Mouse (Mus musculus) forebrain, postnatal 0 days (tissue): ENCODE results near the gene Ap1m2. TPM values are rescaled to one million over a fixed set of nuclear protein-coding genes. Genes with fewer than 3 reads are reported as not detected.
"Not testable (repeated sequence)": the region's sequence is repeated elsewhere in the genome, so short reads cannot be mapped to it uniquely, and the experiment has no call there.

Source experiments
- ATAC-seq: fragments of 200-750 bp; cut with Nextera tagmentation; 2 replicates; pipeline ENCODE4 v1.8.0; 2017; ENCODE audit warnings: mild to moderate bottlenecking, moderate library complexity
- DNase-seq: peaks from one replicate; pipeline ENCODE4 v3.0.0-alpha.2; 2015
- H3K27ac ChIP-seq: fragments of 300-500 bp; sonication (generic); 2 replicates; pipeline ENCODE4 v1.5.1; 2014; ENCODE audit warnings: low read depth, mild to moderate bottlenecking, antibody characterized with exemption, low read length, moderate library complexity, mixed read lengths
- H3K27me3 ChIP-seq: fragments of 300-500 bp; sonication (generic); 2 replicates; pipeline ENCODE4 v1.6.1; 2014; ENCODE audit warnings: mild to moderate bottlenecking, low read length, mixed read lengths; ENCODE audit not compliant: insufficient read depth
- H3K36me3 ChIP-seq: fragments of 300-500 bp; sonication (generic); 2 replicates; pipeline ENCODE4 v1.6.1; 2014; ENCODE audit warnings: mild to moderate bottlenecking, moderate library complexity; ENCODE audit not compliant: insufficient read depth
- H3K4me1 ChIP-seq: fragments of 300-500 bp; sonication (generic); 2 replicates; pipeline ENCODE4 v1.6.1; 2014; ENCODE audit warnings: antibody characterized with exemption; ENCODE audit not compliant: insufficient read depth
- H3K4me2 ChIP-seq: fragments of 300-500 bp; sonication (generic); 2 replicates; pipeline ENCODE4 v1.6.1; 2014; ENCODE audit warnings: low read depth, mild to moderate bottlenecking, moderate library complexity
- H3K4me3 ChIP-seq: fragments of 300-500 bp; sonication (generic); 2 replicates; pipeline ENCODE4 v1.5.1; 2014; ENCODE audit warnings: low read depth, low read length, mixed read lengths
- H3K9ac ChIP-seq: fragments of 300-500 bp; sonication (generic); 2 replicates; pipeline ENCODE4 v1.6.1; 2014; ENCODE audit warnings: mild to moderate bottlenecking
- H3K9me3 ChIP-seq: fragments of 300-500 bp; sonication (generic); 2 replicates; pipeline ENCODE4 v1.6.1; 2016; ENCODE audit warnings: low read length
- CTCF ChIP-seq: sonication (generic); IDR thresholded peaks from 2 replicates; pipeline ENCODE4 v1.5.1; 2016; ENCODE audit warnings: antibody characterized with exemption, control low read depth, low read depth
- WGBS: fragments of 180-500 bp; shearing (Covaris S2); extraction: QIAGEN DNeasy Blood & Tissue Kit; methylation state at CpG from one replicate; pipeline ENCODE4 v1.1.7; 2014; 5-methylcytosine and 5-hydroxymethylcytosine counted together
- polyA plus RNA-seq: library from polyadenylated mRNA; unstranded; fragments of >200 nt; fragmentation: Nextera tagmentation; extraction: Ambion mirVana; gene quantifications from 2 replicates; pipeline ENCODE4 v1.2.1, GENCODE M21; 2015
- total RNA-seq: library from RNA; depleted of rRNA; stranded (reverse); fragments of >200 nt; gene quantifications from 2 replicates; pipeline ENCODE4 v1.2.3, GENCODE M21; 2014

Ap1m2 gene
- total and polyA plus RNA-seq, 2 experiments from 2014 or later, result 2.6 to 2.9 TPM

DNA sequence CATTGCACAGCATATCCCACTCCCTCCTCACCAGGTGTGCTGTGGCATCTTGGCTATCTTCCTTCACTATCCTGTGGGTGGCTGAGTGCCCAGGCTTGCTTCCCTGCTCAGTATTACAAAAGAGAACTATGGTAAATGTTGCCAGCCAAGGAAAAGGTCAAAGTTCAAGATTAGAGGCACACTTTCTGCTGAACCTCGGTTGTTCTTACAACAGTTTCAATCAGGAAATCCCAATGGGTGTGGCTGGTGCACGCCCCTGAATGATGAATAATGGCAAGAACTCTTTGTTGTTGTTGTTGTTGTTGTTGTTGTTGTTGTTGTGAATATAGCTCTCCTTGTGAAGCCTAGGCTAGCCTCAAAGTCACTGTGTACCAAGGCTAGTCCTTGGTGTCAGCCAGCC lies 50.3 kb downstream of the Ap1m2 start:
- DNase-seq (no peak), ATAC-seq (no peak)
- Histone ChIP-seq H3K4me3 (no peak overlapping the region), H3K4me2 (no peak overlapping the region), H3K9me3 (no peaks in the 10 kb centered on the region), H3K27me3 (no peaks in the 10 kb centered on the region), H3K4me1 (peaks cover 11% of the 10 kb centered on the region; the same call in 1 of the 2 replicates), H3K27ac (no peak overlapping the region), H3K36me3 (no peaks in the 10 kb centered on the region), H3K9ac (no peak overlapping the region)
- TF ChIP-seq CTCF, result no peak
- WGBS, result 67% methylated on average over 2 of the region's 2 CpGs

DNA sequence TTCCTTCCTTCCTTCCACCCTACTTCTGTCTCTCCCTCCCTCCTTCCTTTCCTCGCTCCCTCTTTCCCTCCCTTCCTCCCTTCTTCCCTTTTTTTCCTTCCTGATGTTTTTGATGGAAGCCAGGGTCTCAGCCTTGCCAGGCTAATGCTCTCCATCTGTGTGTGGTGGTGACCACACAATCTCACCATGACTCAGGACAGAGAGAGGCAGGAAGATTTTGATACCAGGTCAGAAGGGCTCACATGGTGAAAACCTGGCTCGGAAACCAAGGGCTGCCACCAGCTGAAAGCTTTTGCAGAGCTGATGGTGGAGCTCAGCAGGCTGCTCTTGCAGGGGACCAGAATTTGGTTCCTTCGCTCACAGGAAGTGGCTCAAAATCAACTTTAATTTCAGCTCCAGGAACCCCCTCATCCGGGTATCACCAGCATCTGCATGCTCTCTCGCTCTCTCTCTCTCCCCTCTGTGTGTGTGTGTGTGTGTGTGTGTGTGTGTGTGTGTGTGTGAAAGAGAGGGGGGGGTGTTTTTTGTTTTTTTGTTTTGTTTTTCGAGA lies 51.6 kb downstream of the Ap1m2 start:
- Histone ChIP-seq H3K4me2 (no peak overlapping the region), H3K36me3 (no peaks in the 10 kb centered on the region), H3K4me3 (no peak overlapping the region), H3K4me1 (peaks cover under 1% of the 10 kb centered on the region; the same call in 1 of the 2 replicates), H3K27me3 (no peaks in the 10 kb centered on the region), H3K9me3 (no peaks in the 10 kb centered on the region), H3K9ac (no peak overlapping the region), H3K27ac (no peak overlapping the region)
- no peak for TF ChIP-seq CTCF
- DNase-seq, result no peak
- ATAC-seq, result no peak
- WGBS, result 73% methylated on average over 6 of the region's 6 CpGs

DNA sequence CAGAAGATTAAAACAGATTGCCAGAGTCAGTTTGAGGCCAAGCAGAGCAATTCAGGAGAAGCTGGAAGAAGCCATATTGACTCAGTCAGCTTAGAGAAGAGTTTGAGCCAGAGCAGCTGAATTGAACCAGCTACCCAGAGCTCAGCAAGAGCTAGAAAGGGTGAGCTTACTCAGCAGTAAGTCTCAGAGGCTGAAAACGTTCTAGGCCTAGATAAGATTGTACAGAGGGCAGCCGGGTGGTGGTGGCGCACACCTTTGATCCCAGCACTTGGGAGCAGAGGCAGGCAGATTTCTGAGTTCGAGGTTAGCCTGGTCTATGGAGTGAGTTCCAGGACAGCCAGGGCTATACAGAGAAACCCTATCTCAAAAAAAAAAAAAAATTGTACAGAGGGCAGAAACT lies 55.8 kb downstream of the Ap1m2 start:
- not testable (repeated sequence) for H3K27ac ChIP-seq, H3K4me2 ChIP-seq, H3K9me3 ChIP-seq, H3K27me3 ChIP-seq, ATAC-seq, H3K4me3 ChIP-seq, H3K4me1 ChIP-seq, H3K9ac ChIP-seq, H3K36me3 ChIP-seq, DNase-seq
- 85% methylated on average over 4 of the region's 4 CpGs for WGBS

- no peak overlapping the region for H3K4me3 ChIP-seq
- peaks cover 2% of the 10 kb centered on the region for H3K27me3 ChIP-seq
- no peak overlapping the region for H3K9ac ChIP-seq
- no peaks in the 10 kb centered on the region for H3K4me1 ChIP-seq
- H3K36me3 ChIP-seq, result no peaks in the 10 kb centered on the region
- no peak for TF ChIP-seq CTCF
- H3K9me3 ChIP-seq, result no peaks in the 10 kb centered on the region
- no peak overlapping the region for H3K4me2 ChIP-seq
- H3K27ac ChIP-seq, result no peak overlapping the region
- ATAC-seq (no peak), DNase-seq (no peak)
Observed at GRCm38 (mm10) chr9:21254690-21255089, 57.4 kb downstream of the Ap1m2 start.

GRCm38 (mm10) chr9:21251116-21251735 lies 60.9 kb downstream of the Ap1m2 start:
- peaks cover 31% of the 10 kb centered on the region for H3K27me3 ChIP-seq
- ATAC-seq (no peak), DNase-seq (no peak)
- H3K27ac ChIP-seq, result no peak overlapping the region
- TF ChIP-seq CTCF, result no peak
- no peak overlapping the region for H3K4me3 ChIP-seq
- H3K36me3 ChIP-seq, result no peaks in the 10 kb centered on the region
- H3K4me1 ChIP-seq, result no peaks in the 10 kb centered on the region
- no peaks in the 10 kb centered on the region for H3K9me3 ChIP-seq
- WGBS, result 76% methylated on average over 13 of the region's 13 CpGs
- no peak overlapping the region for H3K9ac ChIP-seq
- no peak overlapping the region for H3K4me2 ChIP-seq

GRCm38 (mm10) chr9:21250509-21250908 lies 61.6 kb downstream of the Ap1m2 start:
- ATAC-seq (no peak), DNase-seq (no peak)
- H3K4me1 ChIP-seq, result no peaks in the 10 kb centered on the region
- 36% methylated on average over 2 of the region's 2 CpGs for WGBS
- H3K9me3 ChIP-seq, result no peaks in the 10 kb centered on the region
- no peak overlapping the region for H3K9ac ChIP-seq
- no peaks in the 10 kb centered on the region for H3K36me3 ChIP-seq
- H3K4me2 ChIP-seq, result no peak overlapping the region
- no peak overlapping the region for H3K4me3 ChIP-seq
- no peak overlapping the region for H3K27ac ChIP-seq
- H3K27me3 ChIP-seq, result peaks cover 38% of the 10 kb centered on the region
- TF ChIP-seq CTCF, result no peak

GRCm38 (mm10) chr9:21249629-21250508 lies 62.3 kb downstream of the Ap1m2 start:
- no peaks in the 10 kb centered on the region for H3K4me1 ChIP-seq
- ATAC-seq (no peak), DNase-seq (no peak)
- H3K9me3 ChIP-seq, result no peaks in the 10 kb centered on the region
- H3K9ac ChIP-seq, result no peak overlapping the region
- H3K36me3 ChIP-seq, result no peaks in the 10 kb centered on the region
- H3K4me3 ChIP-seq, result no peak overlapping the region
- no peak overlapping the region for H3K27ac ChIP-seq
- 45% methylated on average over 17 of the region's 17 CpGs for WGBS
- H3K4me2 ChIP-seq, result no peak overlapping the region
- no peak for TF ChIP-seq CTCF
- H3K27me3 ChIP-seq, result peaks cover 44% of the 10 kb centered on the region
